Mouse (Mus musculus) spleen, adult 2 months (tissue): ENCODE data around the gene Srebf2. TPM values are rescaled to one million over a fixed set of nuclear protein-coding genes. Genes with fewer than 3 reads are reported as not detected.

ENCODE experiments used
- DNase-seq, 2 experiments: peaks; one replicate each; pipeline versions ENCODE4 v3.0.0 to v3.0.0-alpha.2; 2012 to 2021; ENCODE audit warnings: low spot score in 2 of 2, low read depth in 1 of 2
- H3K27ac ChIP-seq: fragments of 200-500 bp; 2 replicates; pipeline ENCODE4 v1.5.1; 2012; ENCODE audit warnings: low read length, inconsistent platforms; ENCODE audit not compliant: insufficient read depth
- H3K27me3 ChIP-seq: fragments of 200-500 bp; 2 replicates; pipeline ENCODE4 v1.6.1; 2012; ENCODE audit warnings: mild to moderate bottlenecking, moderate library complexity, low read length, inconsistent platforms; ENCODE audit not compliant: control insufficient read depth, insufficient read depth
- H3K36me3 ChIP-seq: fragments of 200-500 bp; 2 replicates; pipeline ENCODE4 v1.6.1; 2012; ENCODE audit warnings: mild to moderate bottlenecking, low read length, inconsistent platforms; ENCODE audit not compliant: control insufficient read depth, insufficient read depth
- H3K4me1 ChIP-seq: fragments of 200-500 bp; 2 replicates; pipeline ENCODE4 v1.6.1; 2011; ENCODE audit warnings: inconsistent platforms; ENCODE audit not compliant: control insufficient read depth, insufficient read depth, insufficient read length
- H3K4me3 ChIP-seq: fragments of 200-500 bp; 2 replicates; pipeline ENCODE4 v1.5.1; 2011; ENCODE audit warnings: mild to moderate bottlenecking, inconsistent platforms; ENCODE audit not compliant: insufficient read depth, insufficient read length; ENCODE audit errors: extremely low read depth
- CTCF ChIP-seq: fragments of 200-500 bp; IDR thresholded peaks from 2 replicates; pipeline ENCODE4 v1.5.1; 2011; ENCODE audit warnings: mild to moderate bottlenecking, inconsistent platforms; ENCODE audit not compliant: insufficient read depth, insufficient read length, insufficient replicate concordance; ENCODE audit errors: extremely low read depth
- POLR2A ChIP-seq: fragments of 200-500 bp; IDR thresholded peaks from 2 replicates; pipeline ENCODE4 v1.6.1; 2011; ENCODE audit warnings: low read depth, low read length, inconsistent platforms
- WGBS: fragments of 180-500 bp; shearing (Covaris S2); methylation state at CpG from one replicate; pipeline ENCODE4 v1.1.7; 2018; 5-methylcytosine and 5-hydroxymethylcytosine counted together
- polyA plus RNA-seq: library from polyadenylated mRNA; depleted of rRNA; stranded (reverse); fragments of >200 nt; gene quantifications from 2 replicates; pipeline ENCODE4 v1.2.3, GENCODE M21; 2012

Srebf2 gene
- polyA plus RNA-seq, 1 experiment, result 204 TPM

DNA sequence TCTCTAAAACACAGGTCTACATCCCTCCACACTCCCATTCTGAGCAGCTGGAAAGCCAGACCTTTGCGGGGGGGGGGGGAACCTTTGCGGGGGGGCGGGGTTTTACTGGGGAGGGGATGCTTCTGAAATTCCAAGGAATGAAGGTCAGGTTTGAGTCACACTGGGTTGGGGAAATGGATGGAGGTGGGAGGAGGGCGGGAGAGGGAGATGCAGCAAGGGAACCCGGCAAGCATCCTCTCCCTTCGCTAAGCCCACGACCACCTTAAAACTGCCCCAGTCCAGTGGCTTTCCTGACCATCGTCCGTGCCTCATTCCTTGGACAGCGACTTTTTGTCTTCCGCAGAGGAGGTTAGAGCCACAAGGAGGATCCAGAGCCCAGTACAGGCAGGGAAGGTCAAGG, 64.3 kb downstream of the Srebf2 start:
- Histone ChIP-seq H3K27ac (no peak overlapping the region), H3K27me3 (peaks cover 19% of the 10 kb centered on the region), H3K4me1 (peaks cover 10% of the 10 kb centered on the region), H3K4me3 (peak overlapping the region; percentile 56; the same call in 1 of the 2 replicates), H3K36me3 (peaks cover 9% of the 10 kb centered on the region)
- TF ChIP-seq POLR2A (no peak), CTCF (no peak)
- WGBS, result 3% methylated on average over 11 of the region's 11 CpGs
- DNase-seq, result no peak

DNA sequence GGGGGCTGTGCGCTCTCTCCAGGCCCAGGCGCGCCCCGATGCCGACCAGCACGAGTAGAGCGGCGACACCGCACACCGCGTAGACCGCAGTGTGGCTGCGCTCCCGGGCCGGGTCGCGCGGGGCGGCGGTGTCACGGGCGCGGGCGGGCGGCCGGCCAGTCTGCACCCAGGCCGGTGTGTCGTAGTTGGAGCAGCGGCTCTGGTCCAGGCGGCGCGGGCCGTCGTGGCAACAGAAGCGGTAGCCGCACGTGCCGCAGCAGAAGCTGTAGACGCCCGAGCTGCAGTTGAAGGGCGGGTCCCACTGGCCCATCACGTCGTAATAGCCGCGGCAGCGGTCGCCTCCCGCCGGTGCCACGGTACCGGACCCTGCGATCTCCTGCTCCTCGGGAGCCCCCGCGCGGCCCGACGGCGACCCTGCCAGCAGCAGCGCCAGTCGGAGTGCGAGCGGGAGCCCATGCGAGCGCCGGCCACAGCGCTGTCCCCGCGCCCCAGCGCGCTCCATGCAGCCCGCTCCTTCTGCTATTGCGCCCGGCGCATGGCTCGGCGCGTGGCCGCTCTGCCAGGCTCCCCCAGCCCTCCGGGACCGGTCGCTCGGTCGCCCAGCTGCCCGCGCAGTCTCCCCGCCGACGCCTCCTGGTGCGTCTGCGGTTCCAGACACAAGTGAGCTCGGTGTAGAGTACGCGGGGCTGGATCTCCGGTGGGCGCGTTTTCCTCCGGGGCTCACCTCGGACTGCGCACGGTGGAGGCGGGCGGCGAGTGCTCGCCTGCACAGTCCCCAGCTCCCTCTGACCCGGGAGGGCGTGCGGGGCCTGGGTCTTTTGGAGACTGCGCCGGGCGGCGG, 65.2 kb downstream of the Srebf2 start:
- Histone ChIP-seq H3K4me1 (peaks cover 17% of the 10 kb centered on the region), H3K27me3 (peaks cover 19% of the 10 kb centered on the region), H3K4me3 (peak overlapping the region; percentile 56), H3K27ac (no peak overlapping the region), H3K36me3 (peaks cover 5% of the 10 kb centered on the region; the same call in 1 of the 2 replicates)
- 1% methylated on average over 107 of the region's 112 CpGs for WGBS
- no peak for DNase-seq
- no peak for TF ChIP-seq CTCF
- TF ChIP-seq POLR2A, result no peak

DNA sequence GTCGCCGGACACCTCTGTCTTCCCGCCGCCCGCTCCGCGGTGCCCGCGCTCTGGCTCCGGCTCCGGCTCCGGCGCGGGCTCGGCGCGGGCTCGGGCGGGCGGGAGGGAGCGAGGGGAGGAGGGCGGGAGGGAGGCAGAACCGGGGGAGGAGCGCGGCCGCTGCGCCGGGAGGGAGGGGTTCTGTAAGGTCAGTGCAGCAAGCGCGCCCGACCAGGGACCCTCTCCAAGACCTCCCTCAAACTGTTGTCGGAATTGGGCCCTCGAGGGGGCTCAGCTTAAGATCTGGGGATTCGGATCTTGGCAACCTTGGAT, 65.7 kb downstream of the Srebf2 start, which contains the start of gene Shisa8:
Gene Shisa8, minus strand, starts transcription at position 64 of the 312 bp plus-strand sequence.
- H3K27me3 ChIP-seq, result peaks cover 19% of the 10 kb centered on the region
- WGBS, result 2% methylated on average over 28 of the region's 34 CpGs
- H3K4me3 ChIP-seq, result peak within 1 kb of the TSS; percentile 56
- TF ChIP-seq CTCF (no peak), POLR2A (no peak)
- H3K27ac ChIP-seq, result no peak within 1 kb of the TSS
- peaks cover 20% of the 10 kb centered on the region for H3K4me1 ChIP-seq
- H3K36me3 ChIP-seq, result no peaks in the 10 kb centered on the region; the same call in 1 of the 2 replicates
- no peak for DNase-seq

DNA sequence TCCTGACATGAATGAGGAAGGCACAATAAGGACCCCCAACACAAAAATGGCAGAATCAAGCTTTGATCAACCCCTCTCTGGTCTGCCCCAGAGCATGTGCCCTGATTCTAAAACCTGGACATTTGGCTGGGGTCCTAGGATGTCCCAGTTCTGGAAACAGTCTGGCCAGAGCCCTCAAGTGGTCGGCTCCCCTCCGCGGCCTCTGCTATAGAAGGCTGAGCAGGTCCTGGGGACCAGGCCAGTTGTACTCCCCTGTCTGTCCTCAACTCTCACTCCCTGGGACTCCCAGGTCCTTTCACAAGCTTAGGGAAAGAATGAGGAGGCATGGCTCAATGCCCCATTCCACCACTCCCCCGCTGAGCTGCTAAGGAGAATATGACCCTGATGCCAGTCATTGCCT, 66.2 kb downstream of the Srebf2 start:
- H3K27me3 ChIP-seq, result peaks cover 19% of the 10 kb centered on the region

DNA sequence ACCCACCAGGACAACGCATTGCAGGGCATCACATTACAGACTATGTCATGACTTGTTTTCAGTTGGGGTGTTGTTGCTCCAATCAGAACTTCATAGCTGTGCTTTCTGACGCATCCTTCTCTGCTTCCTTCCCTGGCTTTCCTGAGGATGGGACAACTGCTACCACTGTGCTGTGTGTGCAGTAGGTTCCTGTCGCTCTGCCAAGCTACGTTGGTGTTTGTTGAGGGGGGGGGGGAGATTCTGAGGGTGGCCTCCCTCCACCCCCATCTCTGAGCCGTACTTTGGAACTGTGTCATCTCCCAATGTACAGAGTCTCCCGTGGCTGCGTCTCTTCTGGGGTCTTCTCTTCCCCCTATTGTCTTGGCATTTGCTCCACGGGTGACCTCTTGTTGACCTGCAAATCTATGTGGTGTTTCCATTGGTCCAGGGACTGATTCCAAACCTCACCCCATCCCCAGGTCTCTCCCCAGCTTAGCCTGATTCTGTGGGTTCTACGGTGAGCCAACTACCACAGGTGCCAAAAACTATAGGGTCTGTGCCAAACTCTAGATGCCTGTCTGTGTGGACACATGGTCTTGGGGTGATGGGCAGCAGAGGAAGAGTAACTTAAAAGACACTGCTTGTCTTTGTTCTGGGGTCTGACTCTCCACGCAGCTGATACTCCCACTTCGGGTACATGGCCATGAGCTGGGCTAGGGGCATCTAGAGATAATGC, 68.5 kb downstream of the Srebf2 start:
- Histone ChIP-seq H3K36me3 (no peaks in the 10 kb centered on the region), H3K27me3 (peaks cover 19% of the 10 kb centered on the region), H3K4me3 (no peak overlapping the region), H3K27ac (no peak overlapping the region), H3K4me1 (peaks cover 41% of the 10 kb centered on the region)
- no peak for DNase-seq
- no peak for TF ChIP-seq CTCF
- TF ChIP-seq POLR2A, result no peak
- 79% methylated on average over 11 of the region's 11 CpGs for WGBS

More for the DNA sequence above, 66.2 kb downstream of the Srebf2 start:
- peaks cover 23% of the 10 kb centered on the region for H3K4me1 ChIP-seq
- TF ChIP-seq POLR2A (no peak), CTCF (no peak)
- no peak for DNase-seq
- H3K4me3 ChIP-seq, result no peak overlapping the region
- no peak overlapping the region for H3K27ac ChIP-seq
- WGBS, result 87% methylated on average over 4 of the region's 4 CpGs
- H3K36me3 ChIP-seq, result no peaks in the 10 kb centered on the region

DNA sequence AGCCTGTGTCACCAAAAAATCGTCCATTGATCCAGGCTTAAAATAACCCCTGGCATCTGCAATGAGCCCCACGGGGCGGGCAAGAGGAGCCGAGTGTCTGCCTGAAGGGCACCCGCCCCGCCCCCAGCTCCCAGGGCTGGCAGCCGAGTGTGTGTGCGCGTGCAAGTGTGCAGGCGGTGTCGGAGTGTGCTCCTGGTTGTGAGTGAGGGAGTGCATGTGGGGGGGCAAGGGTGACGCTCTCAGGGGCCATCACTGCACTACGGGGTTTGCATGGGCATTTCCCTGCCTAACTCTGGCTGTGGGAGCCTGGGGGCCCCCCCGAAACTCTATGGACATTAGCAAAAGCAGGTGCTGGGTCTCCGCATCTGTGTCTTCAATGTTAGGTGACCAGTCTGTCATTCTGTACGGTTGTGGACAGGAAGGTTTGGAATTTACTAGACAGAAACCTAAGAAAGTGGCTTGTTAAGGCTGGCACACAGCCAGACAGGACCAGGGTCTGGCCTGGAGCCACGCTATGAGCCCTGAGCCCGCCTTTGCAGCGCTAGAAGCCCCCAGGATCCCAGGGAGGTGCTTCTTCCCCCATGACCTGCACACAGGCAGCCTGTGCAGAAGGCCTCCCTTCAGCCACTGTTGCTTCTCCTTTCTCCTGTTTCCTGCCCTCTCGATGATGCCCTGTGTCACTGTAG, 69.3 kb downstream of the Srebf2 start:
- Histone ChIP-seq H3K4me1 (peaks cover 47% of the 10 kb centered on the region), H3K4me3 (no peak overlapping the region), H3K27me3 (peaks cover 18% of the 10 kb centered on the region), H3K36me3 (no peaks in the 10 kb centered on the region), H3K27ac (no peak overlapping the region)
- DNase-seq, result no peak
- WGBS, result 65% methylated on average over 20 of the region's 20 CpGs
- TF ChIP-seq POLR2A (no peak), CTCF (no peak)

DNA sequence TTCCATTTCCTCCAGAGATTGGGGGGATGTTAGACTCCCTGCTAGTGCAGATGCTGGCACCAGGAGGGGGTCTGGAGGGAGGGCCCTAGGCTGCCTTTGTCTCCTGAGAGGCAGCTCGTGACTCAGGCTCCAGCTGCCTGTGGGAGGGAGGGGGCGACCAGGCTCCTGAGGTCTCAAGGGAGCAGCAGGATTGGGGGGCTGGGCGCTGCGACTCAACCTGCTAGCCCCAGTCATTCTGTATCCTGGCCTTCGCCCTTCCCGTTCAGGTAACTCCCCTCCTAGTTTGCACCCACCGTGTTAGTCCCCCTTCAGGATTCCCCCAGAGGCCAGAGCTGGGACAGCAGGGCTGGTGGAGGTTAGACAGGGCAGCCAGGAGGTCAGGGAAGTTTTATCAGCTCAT, 70.1 kb downstream of the Srebf2 start:
- peaks cover 42% of the 10 kb centered on the region for H3K4me1 ChIP-seq
- WGBS, result 42% methylated on average over 7 of the region's 7 CpGs
- H3K27me3 ChIP-seq, result peaks cover 11% of the 10 kb centered on the region

More for the DNA sequence above, 70.1 kb downstream of the Srebf2 start:
- H3K36me3 ChIP-seq, result peaks cover 1% of the 10 kb centered on the region; the same call in 1 of the 2 replicates
- DNase-seq, result no peak
- TF ChIP-seq POLR2A (no peak), CTCF (no peak)
- H3K27ac ChIP-seq, result 0 out of 2 replicates have a peak overlapping the region, but pooled peaks have one; percentile 5
- H3K4me3 ChIP-seq, result no peak overlapping the region
